Mouse (Mus musculus) forebrain, embryonic 13.5 days (tissue): ENCODE results near the gene Isy1. TPM values are rescaled to one million over a fixed set of nuclear protein-coding genes. Genes with fewer than 3 reads are reported as not detected.

Experiments
- ATAC-seq: fragments of 200-750 bp; cut with Nextera tagmentation; 2 replicates; pipeline ENCODE4 v1.8.0; 2017
- H3K27ac ChIP-seq: fragments of 300-500 bp; sonication (generic); 2 replicates; pipeline ENCODE4 v1.5.1; 2015; ENCODE audit warnings: inconsistent platforms, mild to moderate bottlenecking, moderate library complexity
- H3K27me3 ChIP-seq: fragments of 300-500 bp; sonication (generic); 2 replicates; pipeline ENCODE4 v1.6.1; 2015; ENCODE audit warnings: mild to moderate bottlenecking, inconsistent platforms
- H3K36me3 ChIP-seq: fragments of 300-500 bp; sonication (generic); 2 replicates; pipeline ENCODE4 v1.6.1; 2015; ENCODE audit warnings: mild to moderate bottlenecking, inconsistent platforms; ENCODE audit not compliant: poor library complexity, severe bottlenecking
- H3K4me1 ChIP-seq: fragments of 300-500 bp; sonication (generic); 2 replicates; pipeline ENCODE4 v1.6.1; 2015; ENCODE audit warnings: inconsistent platforms
- H3K4me2 ChIP-seq: fragments of 300-500 bp; sonication (generic); 2 replicates; pipeline ENCODE4 v1.6.1; 2015; ENCODE audit warnings: inconsistent platforms, mild to moderate bottlenecking, moderate library complexity
- H3K4me3 ChIP-seq: fragments of 300-500 bp; sonication (generic); 2 replicates; pipeline ENCODE4 v1.5.1; 2015; ENCODE audit warnings: mild to moderate bottlenecking, inconsistent platforms
- H3K9ac ChIP-seq: fragments of 300-500 bp; sonication (generic); 2 replicates; pipeline ENCODE4 v1.6.1; 2015; ENCODE audit warnings: mild to moderate bottlenecking, inconsistent platforms
- H3K9me3 ChIP-seq: fragments of 300-500 bp; sonication (generic); replicated peaks from 2 replicates; pipeline ENCODE4 v1.6.1; 2016; ENCODE audit warnings: inconsistent platforms
- WGBS: fragments of 180-500 bp; shearing (Covaris S2); methylation state at CpG from one replicate; pipeline ENCODE4 v1.1.7; 2015; 5-methylcytosine and 5-hydroxymethylcytosine counted together
- polyA plus RNA-seq: library from polyadenylated mRNA; unstranded; fragments of >200 nt; fragmentation: Nextera tagmentation; extraction: Ambion mirVana; gene quantifications from 2 replicates; pipeline ENCODE4 v1.2.1, GENCODE M21; 2015

Isy1 gene
- polyA plus RNA-seq, 1 experiment from 2014 or later = 49.8 TPM

DNA sequence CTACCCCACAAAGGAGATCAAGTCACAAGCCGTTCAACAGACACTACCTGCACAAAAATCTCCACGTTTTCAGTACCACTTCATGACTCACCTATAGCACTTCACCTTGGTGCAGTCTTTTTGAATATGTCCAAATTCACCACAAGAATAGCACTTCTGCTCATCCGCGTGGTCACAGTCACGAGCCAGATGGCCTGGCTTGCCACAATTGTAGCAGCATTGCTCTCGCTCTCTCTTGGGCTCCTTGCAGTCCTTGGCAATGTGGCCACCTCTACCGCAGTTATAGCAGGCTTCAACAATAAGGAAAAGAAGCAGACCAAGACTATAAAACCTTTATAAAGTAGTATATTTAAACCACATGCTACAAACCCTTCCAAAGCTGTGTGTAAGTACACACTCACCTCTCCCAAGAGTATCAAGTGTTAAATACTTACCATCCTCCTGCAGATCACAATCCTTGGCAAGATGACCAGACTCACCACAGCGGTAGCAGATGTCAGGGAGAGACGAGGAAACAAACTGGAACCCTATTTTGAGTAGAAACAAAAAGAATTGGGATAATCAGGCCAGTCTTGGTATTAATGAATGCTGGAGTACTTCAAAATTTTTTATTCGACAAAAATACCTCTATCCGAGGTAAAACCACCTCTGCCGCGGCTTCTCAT, 6.6 kb upstream of the Isy1 start:
- Histone ChIP-seq H3K36me3 (peaks cover 51% of the 10 kb centered on the region), H3K27ac (no peak overlapping the region), H3K9ac (no peak overlapping the region), H3K4me2 (no peak overlapping the region), H3K4me1 (peaks cover 31% of the 10 kb centered on the region), H3K27me3 (no peaks in the 10 kb centered on the region), H3K4me3 (no peak overlapping the region), H3K9me3 (no peaks in the 10 kb centered on the region)
- ATAC-seq = no peak
- 91% methylated on average over 13 of the region's 13 CpGs for WGBS

GRCm38 (mm10) chr6:87842254-87842653, 3.7 kb upstream of the Isy1 start:
- peaks cover 46% of the 10 kb centered on the region for H3K36me3 ChIP-seq
- WGBS = 13% methylated on average over 1 of the region's 1 CpGs
- no peak for ATAC-seq
- no peaks in the 10 kb centered on the region for H3K9me3 ChIP-seq
- no peak overlapping the region for H3K9ac ChIP-seq
- peaks cover 21% of the 10 kb centered on the region for H3K4me1 ChIP-seq
- no peaks in the 10 kb centered on the region for H3K27me3 ChIP-seq
- H3K4me2 ChIP-seq = no peak overlapping the region
- H3K4me3 ChIP-seq = no peak overlapping the region
- H3K27ac ChIP-seq = no peak overlapping the region

DNA sequence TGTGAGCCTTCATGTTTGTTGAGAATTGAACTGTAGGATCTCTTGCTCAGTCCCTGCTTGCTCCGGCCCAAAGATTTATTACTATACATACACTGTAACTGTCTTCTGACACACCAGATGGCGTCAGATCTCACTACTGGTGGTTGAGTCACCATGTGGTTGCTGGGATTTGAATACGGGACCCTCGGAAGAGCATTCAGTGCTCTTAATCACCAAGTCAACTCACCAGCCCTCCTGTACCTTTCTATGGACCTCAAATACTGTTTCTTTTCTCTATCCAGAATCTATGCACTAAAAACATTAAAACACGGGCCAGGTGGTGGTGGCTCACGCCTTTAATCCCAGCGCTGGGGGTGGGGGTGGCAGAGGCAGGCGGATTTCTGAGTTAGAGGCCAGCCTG, 3.0 kb upstream of the Isy1 start:
- Histone ChIP-seq H3K4me3 (no peak overlapping the region), H3K36me3 (peaks cover 46% of the 10 kb centered on the region), H3K4me2 (no peak overlapping the region), H3K9me3 (no peaks in the 10 kb centered on the region), H3K9ac (no peak overlapping the region), H3K27ac (no peak overlapping the region), H3K27me3 (no peaks in the 10 kb centered on the region), H3K4me1 (peaks cover 20% of the 10 kb centered on the region)
- WGBS = 82% methylated on average over 8 of the region's 8 CpGs
- ATAC-seq = no peak

DNA sequence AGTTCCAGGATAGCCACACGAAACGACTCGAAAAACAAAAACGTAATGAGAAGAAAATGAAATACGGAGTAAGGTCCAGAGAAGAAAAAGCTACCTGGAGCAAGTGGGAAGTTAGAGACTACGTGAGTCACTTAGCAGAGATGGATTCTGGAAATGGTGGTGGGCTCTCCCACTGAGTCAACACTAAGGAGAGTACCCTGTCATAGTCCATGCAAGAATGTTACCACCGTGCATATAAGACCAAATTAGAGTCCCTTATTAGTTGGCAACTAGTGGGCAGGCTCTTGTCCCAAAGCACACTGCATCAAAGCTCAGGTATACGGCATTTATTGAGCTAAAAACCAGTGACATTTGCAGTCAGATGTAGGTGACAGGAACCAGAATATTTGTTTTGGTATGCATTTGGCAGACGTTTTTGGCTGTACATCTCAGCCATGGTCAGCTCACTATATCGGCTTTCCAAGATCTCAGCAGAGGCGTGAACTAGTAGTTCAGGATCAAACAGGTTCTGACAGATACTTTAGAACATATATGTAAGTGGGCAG, 1.3 kb upstream of the Isy1 start:
- H3K27ac ChIP-seq = no peak overlapping the region
- WGBS = 66% methylated on average over 11 of the region's 11 CpGs
- H3K36me3 ChIP-seq = peaks cover 50% of the 10 kb centered on the region
- H3K27me3 ChIP-seq = no peaks in the 10 kb centered on the region
- no peak for ATAC-seq
- peaks cover 20% of the 10 kb centered on the region for H3K4me1 ChIP-seq
- no peak overlapping the region for H3K4me2 ChIP-seq
- no peaks in the 10 kb centered on the region for H3K9me3 ChIP-seq
- H3K4me3 ChIP-seq = no peak overlapping the region
- no peak overlapping the region for H3K9ac ChIP-seq

GRCm38 (mm10) chr6:87835695-87836094, 2.9 kb downstream of the Isy1 start, which contains the start of gene Gm45140:
Gene Gm45140 (minus strand): TSS chr6:87835795.
- Histone ChIP-seq H3K4me1 (peaks cover 20% of the 10 kb centered on the region), H3K4me2 (no peak within 1 kb of the TSS), H3K27me3 (no peaks in the 10 kb centered on the region), H3K4me3 (no peak within 1 kb of the TSS), H3K36me3 (peaks cover 48% of the 10 kb centered on the region), H3K27ac (no peak within 1 kb of the TSS), H3K9me3 (no peaks in the 10 kb centered on the region), H3K9ac (no peak within 1 kb of the TSS)
- 96% methylated on average over 7 of the region's 7 CpGs for WGBS
- no peak for ATAC-seq

GRCm38 (mm10) chr6:87820366-87820765, 18.2 kb downstream of the Isy1 start:
- Histone ChIP-seq H3K4me1 (no peaks in the 10 kb centered on the region), H3K4me2 (no peak overlapping the region), H3K9ac (no peak overlapping the region), H3K4me3 (no peak overlapping the region), H3K9me3 (no peaks in the 10 kb centered on the region), H3K36me3 (peaks cover 99% of the 10 kb centered on the region), H3K27me3 (no peaks in the 10 kb centered on the region), H3K27ac (no peak overlapping the region)
- ATAC-seq = no peak
- WGBS = 94% methylated on average over 2 of the region's 2 CpGs

DNA sequence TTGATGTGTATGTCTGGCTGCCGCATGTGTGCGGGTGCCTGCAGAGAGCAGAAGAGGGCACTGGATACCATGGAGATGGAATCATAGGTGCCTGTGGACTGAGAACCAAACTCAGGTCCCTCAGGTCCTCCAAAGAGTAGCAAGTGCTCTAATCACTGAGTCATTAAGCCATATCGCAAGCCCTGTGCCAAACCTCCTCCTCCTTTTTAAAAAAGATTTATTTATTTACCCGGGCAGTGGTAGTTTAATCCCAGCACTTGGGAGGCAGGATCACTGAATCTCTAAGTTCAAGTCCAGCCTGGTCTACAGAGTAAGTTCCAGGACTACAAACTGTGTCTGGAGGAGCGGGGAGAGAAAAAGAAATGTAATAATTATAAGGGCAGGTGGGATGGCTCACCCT, 24.1 kb downstream of the Isy1 start:
- H3K27me3 ChIP-seq = no peaks in the 10 kb centered on the region
- no peak for ATAC-seq
- H3K4me1 ChIP-seq = peaks cover 20% of the 10 kb centered on the region
- no peaks in the 10 kb centered on the region for H3K9me3 ChIP-seq
- H3K4me2 ChIP-seq = no peak overlapping the region
- H3K9ac ChIP-seq = no peak overlapping the region
- no peak overlapping the region for H3K4me3 ChIP-seq
- WGBS = 93% methylated on average over 5 of the region's 5 CpGs
- H3K36me3 ChIP-seq = peaks cover 58% of the 10 kb centered on the region
- no peak overlapping the region for H3K27ac ChIP-seq

DNA sequence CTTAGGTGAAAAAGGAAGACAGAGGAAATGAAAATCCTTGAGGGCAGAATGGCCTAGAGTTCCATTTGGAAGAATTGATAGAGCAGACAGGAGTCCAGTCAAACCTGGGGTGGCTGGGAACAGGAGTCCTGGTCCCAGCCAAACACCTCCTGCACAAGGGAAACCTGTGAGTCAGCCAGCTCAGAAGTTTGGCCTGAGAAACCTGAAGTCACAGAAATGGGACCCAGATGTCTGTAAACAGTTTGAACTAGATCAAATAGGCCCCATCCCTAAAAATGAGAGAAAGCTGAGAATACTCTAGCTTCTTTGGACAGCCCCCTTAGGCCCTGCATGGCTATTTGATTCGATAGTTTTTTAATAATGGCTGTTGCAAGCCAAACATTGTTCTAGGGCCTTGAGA, 25.9 kb downstream of the Isy1 start:
- H3K36me3 ChIP-seq = peaks cover 40% of the 10 kb centered on the region
- H3K9ac ChIP-seq = 0 out of 2 replicates have a peak overlapping the region, but pooled peaks have one; percentile 83
- ATAC-seq = no peak
- no peaks in the 10 kb centered on the region for H3K27me3 ChIP-seq
- no peaks in the 10 kb centered on the region for H3K9me3 ChIP-seq
- peak overlapping the region; percentile 70; the same call in 1 of the 2 replicates for H3K4me3 ChIP-seq
- H3K4me1 ChIP-seq = peaks cover 20% of the 10 kb centered on the region
- peak overlapping the region; percentile 92 for H3K4me2 ChIP-seq
- no peak overlapping the region for H3K27ac ChIP-seq
- WGBS = 70% methylated on average over 1 of the region's 1 CpGs

DNA sequence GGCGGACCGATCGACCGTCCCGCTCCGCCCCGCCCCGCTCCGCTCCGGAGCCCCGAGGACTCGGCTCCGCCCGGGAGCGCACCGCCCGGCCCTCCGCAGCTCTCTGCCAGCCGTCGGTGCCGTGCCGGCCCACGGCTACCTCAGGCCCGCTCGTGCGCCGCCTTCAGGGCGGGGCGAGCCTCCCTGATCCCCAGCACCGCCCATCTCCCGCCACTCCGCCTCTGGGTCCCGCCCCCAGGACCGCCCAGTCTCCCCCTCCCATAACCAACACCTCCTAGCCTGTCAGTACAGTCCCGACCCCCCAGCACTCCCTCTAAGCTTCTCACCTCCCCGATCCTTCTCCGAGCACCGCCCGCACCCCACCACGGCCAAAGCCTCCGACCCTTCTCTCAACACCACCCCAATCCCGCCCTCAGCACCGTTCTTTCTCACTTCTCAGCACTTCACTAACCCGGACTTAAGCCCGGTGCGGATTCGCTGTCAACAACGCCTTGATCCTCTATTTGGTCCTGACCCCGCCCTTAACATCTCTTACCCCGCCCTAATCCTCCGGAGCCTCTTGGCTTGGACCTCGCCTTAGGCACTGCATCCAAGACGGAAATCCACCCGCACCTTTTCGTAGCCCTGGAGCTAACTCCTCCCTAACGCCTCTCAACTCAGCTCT, 26.8 kb downstream of the Isy1 start, which contains the start of gene Rab43:
Gene Rab43 (minus strand): TSS at position 490 of the 664 bp plus-strand sequence.
- Histone ChIP-seq H3K4me2 (peak within 1 kb of the TSS; percentile 92), H3K9me3 (no peaks in the 10 kb centered on the region), H3K4me3 (peak within 1 kb of the TSS; percentile 70), H3K27ac (peak within 1 kb of the TSS; percentile 31; the same call in 1 of the 2 replicates), H3K36me3 (peaks cover 32% of the 10 kb centered on the region), H3K27me3 (no peaks in the 10 kb centered on the region), H3K4me1 (peaks cover 20% of the 10 kb centered on the region), H3K9ac (peak within 1 kb of the TSS; percentile 83)
- under 1% methylated on average over 46 of the region's 56 CpGs for WGBS
- ATAC-seq = peak; percentile 98

- peak overlapping the region; percentile 92 for H3K4me2 ChIP-seq
- H3K9ac ChIP-seq = peak overlapping the region; percentile 83
- H3K4me1 ChIP-seq = peaks cover 20% of the 10 kb centered on the region
- WGBS = under 1% methylated on average over 76 of the region's 77 CpGs
- no peak; the same call in none of the 2 replicates for ATAC-seq
- peaks cover 23% of the 10 kb centered on the region for H3K36me3 ChIP-seq
- no peaks in the 10 kb centered on the region for H3K9me3 ChIP-seq
- peak overlapping the region; percentile 70 for H3K4me3 ChIP-seq
- H3K27ac ChIP-seq = peak overlapping the region; percentile 31; the same call in 1 of the 2 replicates
- H3K27me3 ChIP-seq = no peaks in the 10 kb centered on the region
These were observed 27.6 kb downstream of the Isy1 start for GRCm38 (mm10) chr6:87810713-87811669.

DNA sequence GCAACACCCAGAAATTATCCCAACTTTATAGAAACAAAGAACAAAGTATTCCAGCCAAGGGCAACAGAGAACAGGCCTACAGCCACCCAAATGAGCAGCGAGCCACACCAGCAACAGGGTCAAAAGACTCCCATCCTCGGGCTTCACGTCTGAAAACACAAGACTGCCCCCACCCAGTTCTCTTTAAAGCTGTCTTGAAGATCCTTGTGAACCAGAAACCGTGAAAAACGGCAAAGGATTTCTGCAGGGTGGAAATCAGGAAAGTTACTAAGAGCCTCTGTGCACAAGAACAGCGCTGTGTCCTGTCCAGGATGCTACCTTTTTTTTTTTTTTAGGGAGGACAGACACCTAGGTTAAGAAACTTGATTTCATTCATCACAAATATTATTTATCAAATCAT, 28.3 kb downstream of the Isy1 start:
- peaks cover 20% of the 10 kb centered on the region for H3K4me1 ChIP-seq
- peak overlapping the region; percentile 83; the same call in 1 of the 2 replicates for H3K9ac ChIP-seq
- 42% methylated on average over 6 of the region's 6 CpGs for WGBS
- no peaks in the 10 kb centered on the region for H3K27me3 ChIP-seq
- peak overlapping the region; percentile 70 for H3K4me3 ChIP-seq
- no peak overlapping the region for H3K27ac ChIP-seq
- H3K4me2 ChIP-seq = peak overlapping the region; percentile 92
- no peaks in the 10 kb centered on the region for H3K9me3 ChIP-seq
- H3K36me3 ChIP-seq = peaks cover 17% of the 10 kb centered on the region
- no peak for ATAC-seq
